Mouse (Mus musculus) spleen, adult 2 months (tissue): ENCODE measurements around the gene Sbno2.

Experiments
- CTCF ChIP-seq: fragments of 200-500 bp; IDR thresholded peaks from 2 replicates; pipeline ENCODE4 v1.5.1; 2011; ENCODE audit warnings: mild to moderate bottlenecking, inconsistent platforms; ENCODE audit not compliant: insufficient read depth, insufficient read length, insufficient replicate concordance; ENCODE audit errors: extremely low read depth
- POLR2A ChIP-seq: fragments of 200-500 bp; IDR thresholded peaks from 2 replicates; pipeline ENCODE4 v1.6.1; 2011; ENCODE audit warnings: low read depth, low read length, inconsistent platforms

- TF ChIP-seq CTCF (no peak), POLR2A (no peak)
Measured at GRCm38 (mm10) chr10:80117736-80118135, 12.4 kb upstream of the Sbno2 start.
